Mouse (Mus musculus) C3H10T1/2 (cell line): Measurements from ENCODE around the gene Lypla2. TPM values are rescaled to one million over a fixed set of nuclear protein-coding genes. Genes with fewer than 3 reads are reported as not detected.

Source experiments
- polyA plus RNA-seq, 2 experiments: library from polyadenylated mRNA; unstranded; fragments of >200 nt; fragmentation: generic; extraction: Trizol; gene quantifications; one replicate each; pipeline ENCODE4 v1.2.1; 2012; ENCODE audit warnings: missing spikeins in 2 of 2

Lypla2 gene
- polyA plus RNA-seq: 10 to 100 TPM; 57.3 to 66.3 TPM

GRCm38 (mm10) chr4:135972556-135972906 is at the start of gene Lypla2:
Lypla2 (minus strand) TSS chr4:135972626.

GRCm38 (mm10) chr4:136021549-136022047 is 49.2 kb upstream of the Lypla2 start, which contains the start of gene Eloa:
Eloa (minus strand) TSS chr4:136021763.

GRCm38 (mm10) chr4:135986943-135987710 is 14.7 kb upstream of the Lypla2 start, which contains the start of gene Pithd1:
Pithd1 (minus strand) TSS chr4:135987264.

GRCm38 (mm10) chr4:135963457-135964193 is 8.8 kb downstream of the Lypla2 start, which contains the start of gene Gale:
Gale (plus strand) TSS chr4:135963727.

GRCm38 (mm10) chr4:135946278-135946658 is 26.2 kb downstream of the Lypla2 start, which contains the start of gene Hmgcl:
Hmgcl (plus strand) TSS chr4:135946448.

GRCm38 (mm10) chr4:135920304-135921241 is 51.9 kb downstream of the Lypla2 start, which contains the start of gene Fuca1:
Fuca1 (plus strand) TSS chr4:135920735.

Other genes with a start within 250 kb of the Lypla2 start
- gene Il22ra1, start 244.5 kb downstream of the Lypla2 start, polyA plus RNA-seq: not detected
- under 1 TPM in 1 of 2 experiments, not detected in 1; under 0.01 TPM for gene Myom3, start 212.9 kb downstream of the Lypla2 start, polyA plus RNA-seq
- 10 to 100 TPM in 1 of 2 experiments, 1 to 10 TPM in 1; 7.7 to 12.7 TPM for gene Srsf10, start 116.9 kb downstream of the Lypla2 start, polyA plus RNA-seq
- gene Pnrc2, start 98.8 kb downstream of the Lypla2 start, polyA plus RNA-seq: 10 to 100 TPM in 1 of 2 experiments, 1 to 10 TPM in 1; 1.0 to 43.9 TPM
- gene Cnr2, start 77.2 kb downstream of the Lypla2 start, polyA plus RNA-seq: under 1 TPM in 1 of 2 experiments, not detected in 1; 0.04 TPM
- gene Fuca1, start 51.9 kb downstream of the Lypla2 start, polyA plus RNA-seq: 100 to 1,000 TPM in 1 of 2 experiments, 10 to 100 TPM in 1; 74.8 to 183 TPM
- gene Hmgcl, start 26.2 kb downstream of the Lypla2 start, polyA plus RNA-seq: 10 to 100 TPM; 19.6 to 44.9 TPM
- 10 to 100 TPM; 26.2 to 35.1 TPM for gene Gale, start 8.9 kb downstream of the Lypla2 start, polyA plus RNA-seq
- 10 to 100 TPM; 25.4 to 35.3 TPM for gene Pithd1, start 14.6 kb upstream of the Lypla2 start, polyA plus RNA-seq
- 10 to 100 TPM in 1 of 2 experiments, 1 to 10 TPM in 1; 3.0 to 16.7 TPM for gene Eloa, start 49.1 kb upstream of the Lypla2 start, polyA plus RNA-seq
- gene Rpl11, start 80.8 kb upstream of the Lypla2 start, polyA plus RNA-seq: 1,000 to 10,000 TPM; 1,860 to 3,283 TPM
- gene Id3, start 170.9 kb upstream of the Lypla2 start, polyA plus RNA-seq: 100 to 1,000 TPM; 104 to 264 TPM
- gene E2f2, start 199.8 kb upstream of the Lypla2 start, polyA plus RNA-seq: 1 to 10 TPM in 1 of 2 experiments, under 1 TPM in 1; 0.73 to 2.0 TPM
- 10 to 100 TPM in 1 of 2 experiments, 1 to 10 TPM in 1; 1.4 to 11.2 TPM for gene Asap3, start 233.7 kb upstream of the Lypla2 start, polyA plus RNA-seq